Mouse (Mus musculus) erythroblast, adult 5-6 weeks (primary cell): ENCODE data around the gene Tmem94. TPM values are rescaled to one million over a fixed set of nuclear protein-coding genes. Genes with fewer than 3 reads are reported as not detected.
"Not testable (repeated sequence)": the region's sequence is repeated elsewhere in the genome, so short reads cannot be mapped to it uniquely, and the experiment has no call there.

ENCODE experiments used
- ATAC-seq: replicated peaks from 2 replicates; pipeline ENCODE4 v1.8.0; 2016; ENCODE audit warnings: moderate number of reproducible peaks, mild to moderate bottlenecking, moderate TSS enrichment, inconsistent platforms; ENCODE audit not compliant: poor library complexity, low FRiP score, severe bottlenecking
- total RNA-seq, 2 experiments: library from RNA; stranded (forward) in 1 of 2; stranded (reverse) in 1 of 2; fragments of 150-400 nt in 1 of 2; fragments of 200-764, 138-1000 nt in 1 of 2; gene quantifications; 2 replicates each; pipeline versions ENCODE4 v1.2.3 to v1.2.4; 2015 to 2017; ENCODE audit warnings: low replicate concordance in 2 of 2

Gene Tmem94
- total RNA-seq (2015; ENCODE audit: low replicate concordance) = 5.6 and 8.5 TPM in 2 replicates
- 8.7 and 13.5 TPM in 2 replicates for total RNA-seq (2017; ENCODE audit: low replicate concordance)

DNA sequence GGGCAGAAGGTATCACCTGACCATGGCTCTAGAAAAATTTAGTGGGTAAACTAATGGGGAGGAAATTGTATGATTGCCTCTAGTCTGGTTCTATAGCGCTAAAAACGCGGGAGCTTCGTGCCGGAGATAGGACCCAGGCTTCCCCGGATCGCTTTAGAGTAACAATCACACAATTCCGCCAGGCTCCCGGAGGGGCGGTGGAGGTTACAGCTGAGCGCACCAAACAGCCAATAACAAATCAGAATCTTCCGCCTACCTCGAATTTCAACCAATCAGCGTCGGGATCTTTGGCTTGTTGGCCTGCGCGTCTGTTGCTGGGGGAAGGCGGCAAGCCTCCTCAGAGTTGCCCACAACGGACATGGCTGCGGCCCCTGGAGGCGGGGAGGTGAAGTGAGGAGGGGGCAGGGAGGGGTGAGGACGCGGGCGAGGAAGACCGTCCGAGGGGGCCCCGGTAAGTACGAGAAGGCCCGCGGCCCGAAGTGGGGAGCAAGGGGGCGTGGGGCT lies at the start of gene Tmem94:
Gene Tmem94, plus strand, starts transcription at position 331 of the 504 bp plus-strand sequence.
- peak; percentile 95 for ATAC-seq

DNA sequence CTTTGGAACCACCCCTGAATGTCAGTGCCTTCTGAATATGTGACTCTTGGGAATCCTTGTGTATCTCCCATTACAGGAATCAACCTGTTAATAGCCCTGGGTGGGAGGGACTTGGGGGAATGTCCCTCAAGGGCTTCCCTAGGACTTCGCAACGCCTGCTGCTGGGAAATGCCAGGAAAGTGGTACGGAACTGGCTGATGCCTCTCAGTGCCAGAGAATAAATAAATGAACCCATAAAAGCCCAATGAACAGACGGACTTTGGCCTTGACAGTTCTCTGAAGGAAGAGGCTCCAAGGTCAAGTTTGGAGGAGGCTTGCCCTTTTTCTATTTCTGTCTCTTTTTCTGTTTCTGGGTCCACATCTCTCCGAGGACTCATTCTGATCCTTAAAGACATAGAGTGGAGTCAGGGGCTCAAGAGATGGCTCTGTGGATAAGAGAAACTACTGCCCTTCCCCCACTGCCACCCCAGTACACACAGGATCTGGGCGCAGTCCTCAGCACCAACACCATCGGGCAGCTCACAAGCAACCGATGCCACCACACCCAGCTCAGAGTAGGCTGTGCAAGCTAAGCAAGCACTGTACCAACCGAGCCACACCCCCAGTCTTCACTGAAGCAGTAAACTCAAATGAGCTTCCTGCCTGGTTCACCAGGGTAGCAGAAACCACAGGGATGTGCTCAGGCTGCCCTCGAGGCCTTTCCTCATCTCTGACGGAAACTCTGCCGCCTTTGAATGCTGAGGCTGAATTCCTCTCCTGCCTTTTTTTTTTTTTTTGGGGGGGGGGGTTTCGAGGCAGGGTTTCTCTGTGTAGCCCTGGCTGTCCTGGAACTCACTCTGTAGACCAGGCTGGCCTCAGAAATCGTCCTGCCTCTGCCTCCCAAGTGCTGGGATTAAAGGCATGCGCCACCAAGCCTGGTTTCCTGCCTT lies 48.6 kb upstream of the Tmem94 start:
- ATAC-seq = peak; percentile 47

DNA sequence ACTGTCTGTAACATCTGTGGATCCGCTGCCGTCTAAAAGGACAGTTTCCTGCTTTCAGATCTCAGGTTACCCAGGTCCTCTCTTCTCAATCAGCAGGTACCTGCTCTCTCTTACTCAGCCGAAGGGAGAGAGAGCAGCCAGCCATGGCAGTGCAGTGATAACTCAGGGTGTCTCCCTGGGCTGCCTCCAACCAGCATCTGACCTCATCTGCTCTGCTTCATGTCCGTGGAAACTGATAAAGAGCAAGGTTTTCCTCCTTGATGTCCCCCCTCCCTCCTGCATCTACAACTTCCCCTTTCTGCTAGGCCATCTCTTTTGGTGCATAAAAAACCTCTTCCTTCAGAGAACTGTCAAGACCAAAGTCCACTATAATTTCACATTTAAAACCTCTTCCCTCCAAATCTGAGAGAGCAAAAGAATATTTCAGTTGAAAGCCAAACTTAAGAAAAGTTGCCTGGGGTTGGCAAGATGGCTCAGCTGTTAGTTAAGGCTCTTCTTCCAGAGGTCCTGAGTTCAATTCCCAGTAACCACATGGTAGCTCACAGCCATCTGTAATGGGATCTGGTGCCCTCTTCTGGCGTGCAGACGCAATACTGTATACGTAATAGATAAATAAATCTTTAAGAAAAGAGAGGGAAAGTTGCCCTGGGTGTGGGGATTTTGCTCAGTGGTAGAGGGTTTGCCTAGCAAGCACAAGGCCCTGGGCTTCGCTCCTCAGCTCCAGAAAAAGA lies 47.4 kb upstream of the Tmem94 start:
- ATAC-seq = peak; percentile 67

DNA sequence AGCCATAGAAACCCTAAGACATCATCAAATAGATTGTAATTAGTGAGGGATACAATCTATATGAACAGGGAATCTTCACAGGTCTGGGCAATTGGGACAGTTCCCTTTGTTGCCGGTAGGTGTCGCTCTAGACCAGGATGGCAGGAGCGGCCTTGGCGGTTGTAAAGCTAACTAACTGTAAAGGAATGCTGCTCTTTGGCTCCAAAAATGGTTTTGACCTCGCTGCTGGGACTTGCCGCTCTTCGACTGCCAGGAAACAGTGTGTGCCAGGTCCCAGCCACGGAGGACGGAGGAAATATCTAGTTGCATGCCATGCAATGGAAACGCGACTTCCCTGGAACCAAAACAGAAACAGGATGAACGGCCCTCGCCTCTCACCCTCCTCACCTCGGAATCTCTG lies 42.6 kb upstream of the Tmem94 start:
- peak; percentile 88 for ATAC-seq

DNA sequence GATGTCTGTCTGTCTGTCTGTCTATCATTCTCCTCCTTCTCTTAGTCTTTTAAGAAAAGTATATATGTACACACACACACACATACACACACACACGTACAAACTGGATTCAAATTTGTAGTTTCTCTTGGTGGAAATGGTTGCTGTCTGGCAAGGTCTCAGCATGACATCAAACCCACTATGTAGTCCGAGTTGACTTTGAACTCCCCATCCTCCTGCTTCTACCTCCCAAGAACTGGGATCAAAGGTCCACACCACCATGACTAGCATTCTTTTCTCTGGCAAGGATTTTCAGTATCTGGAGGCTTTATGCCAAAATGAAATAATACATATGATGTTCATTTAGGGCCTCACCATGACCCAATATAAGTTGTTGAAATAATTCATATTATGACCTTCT lies 42.0 kb upstream of the Tmem94 start:
- no peak for ATAC-seq

DNA sequence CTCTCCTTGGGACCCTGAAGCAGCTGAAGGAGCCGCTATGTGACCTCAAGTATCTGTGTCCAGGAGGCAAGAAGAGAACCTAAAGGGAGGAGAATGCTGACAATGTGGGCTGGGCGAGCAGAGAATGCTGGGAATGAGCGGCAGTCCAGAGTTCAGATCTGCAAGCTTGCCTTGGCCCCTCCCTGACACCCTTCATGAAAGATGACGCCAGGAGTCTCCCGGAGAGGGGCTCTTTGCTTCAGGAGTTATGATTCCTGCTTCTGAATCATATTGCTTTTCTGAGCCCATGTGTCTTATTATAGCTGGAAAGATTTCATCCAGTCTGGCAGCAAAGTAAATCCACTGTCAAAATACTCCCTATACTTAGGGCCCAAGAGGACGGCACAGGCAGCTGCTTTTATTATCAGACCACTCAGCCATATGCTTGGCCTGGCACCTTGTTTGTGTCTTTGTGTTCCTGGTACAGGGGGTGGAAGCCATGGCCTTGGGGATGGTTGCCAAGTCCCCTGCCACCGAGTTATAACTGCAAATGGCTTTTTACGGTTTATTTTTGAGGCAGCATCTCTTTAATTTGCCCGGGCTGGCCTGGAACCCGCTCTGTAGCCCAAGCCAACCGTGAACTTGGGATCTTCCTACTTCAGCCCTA lies 31.1 kb upstream of the Tmem94 start:
- no peak for ATAC-seq

DNA sequence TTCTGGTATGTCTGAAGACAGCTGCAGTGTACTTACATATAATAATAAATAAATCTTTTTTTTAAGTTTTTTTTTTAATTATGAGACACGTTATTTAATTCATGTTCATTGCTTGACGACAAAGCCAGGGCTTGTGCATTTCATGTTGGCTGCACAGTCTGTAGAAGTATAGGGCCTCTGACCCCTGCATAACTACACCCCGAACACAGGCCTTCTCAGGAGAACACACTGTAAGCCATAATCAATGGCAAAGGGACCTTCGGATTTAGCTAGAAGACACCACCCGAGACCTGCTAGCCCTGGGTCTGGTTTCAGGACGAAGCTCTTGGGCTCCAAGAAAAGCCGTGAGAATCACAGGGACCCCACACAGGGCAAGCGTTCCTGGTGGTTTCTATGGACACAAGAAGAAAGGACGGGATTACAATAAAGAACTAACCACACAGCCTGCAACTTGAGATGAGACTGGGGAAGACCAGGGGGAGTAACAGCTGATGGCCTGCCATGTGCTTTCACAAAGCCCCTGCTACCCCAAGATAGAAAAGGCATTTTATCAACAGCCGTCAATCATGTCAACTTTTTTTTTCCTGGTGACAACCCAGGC lies 27.5 kb upstream of the Tmem94 start:
- no peak for ATAC-seq

DNA sequence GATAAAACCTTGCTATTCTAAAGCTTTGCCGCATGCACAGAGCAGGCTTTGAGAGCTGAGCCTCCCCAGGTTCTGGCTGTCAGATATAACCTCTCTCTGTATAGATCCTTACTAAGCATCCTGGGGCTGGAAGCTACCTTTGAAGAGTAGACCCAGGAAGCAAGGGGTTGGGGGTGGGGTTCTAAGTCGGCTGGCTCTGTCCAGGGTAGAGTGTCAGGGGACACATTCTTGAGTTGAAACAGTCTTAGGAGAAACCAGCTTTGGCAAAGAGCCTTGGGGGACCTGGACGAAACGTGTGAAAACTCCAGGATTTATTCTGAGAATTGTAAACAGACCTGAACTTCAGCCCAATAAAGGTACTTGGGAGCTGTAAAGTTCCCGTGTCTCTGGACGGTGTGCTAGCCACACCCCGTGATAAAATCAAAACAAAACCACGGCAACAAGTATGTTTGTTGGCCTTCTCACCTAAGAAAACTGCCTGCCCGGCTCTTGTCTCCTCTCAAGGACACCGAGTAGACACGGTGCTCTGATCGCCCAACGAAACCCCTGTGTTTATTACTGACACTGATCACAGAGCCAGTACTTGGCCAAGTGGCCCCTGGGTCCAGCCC lies 26.9 kb upstream of the Tmem94 start:
- ATAC-seq = no peak

DNA sequence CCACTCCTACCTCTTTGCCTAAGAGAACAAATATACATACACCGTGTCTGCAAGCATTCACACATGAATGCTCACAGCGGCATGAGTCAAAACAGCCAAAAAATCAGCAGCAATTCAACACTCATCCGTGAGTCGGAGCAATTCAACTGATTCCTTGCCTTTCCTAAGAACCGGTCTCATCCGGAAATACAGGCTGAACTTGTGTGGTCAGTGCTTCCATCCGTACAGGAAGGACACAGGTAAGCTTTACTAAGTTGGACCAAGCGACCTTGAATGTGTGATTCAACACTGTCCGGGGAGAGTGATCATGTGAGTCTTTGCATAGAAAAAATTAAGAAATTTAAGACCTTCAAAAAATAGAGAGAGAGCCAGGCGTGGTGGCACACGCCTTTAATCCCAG lies 24.2 kb upstream of the Tmem94 start:
- no peak for ATAC-seq

DNA sequence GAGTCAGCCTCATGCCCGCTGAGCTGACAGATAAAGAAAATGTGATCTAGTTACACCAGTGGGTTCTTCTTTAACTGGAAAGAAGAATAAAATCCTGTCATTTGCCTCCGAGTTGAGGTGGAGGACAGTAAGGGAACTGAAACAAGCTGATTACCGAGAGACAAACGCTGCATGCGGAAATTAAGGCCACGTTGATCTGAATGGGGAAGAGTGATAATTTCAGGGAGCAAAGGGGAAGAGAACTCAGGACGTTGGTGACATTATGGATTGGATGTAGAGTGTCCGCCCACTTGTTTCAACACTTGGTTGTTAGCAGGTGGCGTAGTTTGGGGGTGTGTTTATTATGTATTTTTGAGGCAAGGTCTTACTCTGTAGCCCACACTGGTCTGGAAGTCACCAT lies 22.3 kb upstream of the Tmem94 start:
- ATAC-seq = no peak

DNA sequence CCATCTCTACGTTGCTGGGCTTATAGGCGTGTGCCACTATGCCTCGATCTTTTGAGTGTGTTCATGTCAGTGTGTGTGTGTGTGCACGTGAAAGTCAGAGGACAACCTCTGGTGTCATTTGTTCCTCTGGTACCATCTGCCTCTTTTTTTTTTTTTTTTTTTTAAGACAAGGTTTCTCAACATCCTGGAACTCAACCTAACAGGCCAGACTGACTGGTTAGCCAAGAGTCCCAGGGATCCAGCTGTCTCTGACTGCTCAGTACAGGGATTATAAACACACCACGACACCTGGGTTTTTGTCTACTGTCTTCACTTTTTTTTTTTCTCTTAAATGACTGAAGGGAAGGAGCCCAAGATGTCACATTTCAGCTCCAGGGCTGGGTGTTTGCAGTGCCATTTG lies 20.8 kb upstream of the Tmem94 start:
- ATAC-seq = no peak

DNA sequence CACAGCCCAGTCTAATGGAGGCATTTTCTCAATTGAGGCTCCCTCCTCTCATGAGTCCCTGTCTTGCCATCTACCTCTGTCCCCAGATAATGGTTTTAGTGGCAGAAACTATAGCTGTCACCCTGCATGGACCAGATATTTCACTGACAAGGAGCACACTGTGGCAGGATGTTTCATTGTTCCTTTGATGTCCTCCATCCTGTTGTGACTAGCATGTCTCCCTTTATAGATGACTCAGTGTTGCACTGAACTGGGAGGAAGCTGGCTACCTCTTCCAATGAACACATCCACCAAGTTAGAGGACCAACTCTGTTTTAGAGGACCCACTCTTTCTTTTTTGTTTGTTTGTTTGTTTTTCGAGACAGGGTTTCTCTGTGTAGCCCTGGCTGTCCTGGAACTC lies 19.1 kb upstream of the Tmem94 start:
- ATAC-seq = no peak

DNA sequence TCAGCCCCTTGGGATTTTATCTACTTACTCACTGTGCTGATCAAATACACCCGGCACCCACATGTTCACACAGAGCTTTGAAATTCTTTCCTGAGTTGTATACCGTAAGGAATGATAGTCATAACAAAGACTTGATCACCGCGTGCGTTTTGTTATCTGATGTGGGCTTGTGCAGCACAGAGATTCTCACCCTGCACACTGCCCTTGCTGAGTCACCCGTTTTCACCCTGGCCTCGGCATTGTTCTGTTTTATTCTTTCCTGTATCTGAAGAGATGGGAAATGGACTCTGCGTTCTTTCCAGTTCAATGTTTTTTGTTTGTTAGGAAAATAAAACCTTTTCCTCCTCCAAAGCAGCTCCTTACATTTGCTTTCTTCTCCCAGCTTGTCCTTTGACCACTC lies 18.5 kb upstream of the Tmem94 start:
- no peak for ATAC-seq

DNA sequence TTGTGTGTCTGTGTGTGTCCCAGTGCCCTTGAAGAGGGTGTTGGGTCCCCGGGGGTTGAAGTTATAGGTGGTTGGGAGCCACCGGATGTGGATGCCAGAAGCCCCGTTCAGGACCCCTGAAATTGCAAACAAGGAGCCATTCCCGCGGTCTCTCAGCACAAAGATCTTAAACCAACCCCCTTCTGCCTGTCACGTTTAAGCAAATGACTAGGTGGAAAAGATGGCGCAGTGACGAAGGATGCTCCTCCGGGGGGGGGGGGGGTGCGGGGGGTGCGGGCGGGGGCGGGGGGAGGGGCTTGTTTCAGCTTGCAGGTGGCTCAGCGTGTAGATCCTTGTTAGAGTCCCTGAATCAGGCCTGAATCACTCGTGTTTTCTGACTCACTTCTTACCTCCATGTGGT lies 17.9 kb upstream of the Tmem94 start:
- ATAC-seq = no peak

DNA sequence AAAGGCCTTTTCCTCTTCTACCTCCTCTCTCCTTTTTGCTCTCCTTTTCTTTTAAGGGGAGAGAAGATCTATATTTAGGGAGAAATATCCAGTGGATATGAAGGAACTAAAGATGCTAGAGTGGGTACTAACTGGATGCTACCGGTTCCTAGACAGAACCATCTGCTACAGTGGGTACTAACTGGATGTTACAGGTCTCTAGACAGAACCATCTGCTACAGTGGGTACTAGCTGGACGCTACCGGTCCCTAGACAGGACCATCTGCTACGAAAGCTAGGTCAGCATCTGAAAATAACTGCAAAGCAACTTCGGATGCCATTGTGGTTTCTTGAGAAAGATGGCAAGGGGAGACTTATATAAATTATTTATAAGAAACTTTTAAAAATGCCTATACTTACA lies 15.4 kb upstream of the Tmem94 start:
- no peak for ATAC-seq

DNA sequence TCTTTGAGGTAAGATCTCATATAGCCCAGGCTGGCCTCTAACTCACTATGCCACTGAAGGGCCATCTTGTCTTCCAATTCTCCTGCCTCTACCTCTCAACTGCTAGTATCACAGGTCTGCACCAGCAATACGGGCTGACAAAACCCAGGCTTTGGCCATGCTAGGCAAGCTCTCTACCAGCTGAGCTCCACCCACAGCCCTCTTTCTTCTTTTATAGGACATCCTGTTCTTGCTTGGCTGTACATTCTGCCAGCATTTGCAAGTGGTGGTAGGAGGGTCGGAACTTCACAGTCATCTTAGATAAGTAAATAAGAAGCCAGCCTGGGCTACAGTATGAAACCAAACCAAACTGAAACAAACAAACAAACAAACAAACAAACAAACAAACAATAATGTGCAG lies 13.5 kb upstream of the Tmem94 start:
- ATAC-seq = no peak

DNA sequence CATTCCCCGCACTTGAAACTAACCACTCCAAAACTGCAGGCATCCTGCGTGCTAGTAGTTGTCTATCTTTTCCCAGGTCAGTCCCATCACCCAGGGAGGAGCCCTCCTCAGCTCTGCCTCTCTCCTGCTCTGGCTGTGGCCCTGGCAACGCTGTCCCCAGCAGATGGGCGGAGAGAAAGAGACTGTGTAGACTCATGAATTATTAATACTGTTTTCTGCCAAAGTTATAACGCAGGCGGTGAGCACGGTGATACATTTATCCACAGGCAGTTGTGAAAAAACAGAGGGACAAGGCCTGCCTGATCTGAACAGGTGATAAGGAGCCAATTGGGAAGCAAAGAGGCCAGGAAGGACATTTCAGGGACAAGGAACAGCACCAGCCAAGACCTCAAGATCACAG lies 12.6 kb upstream of the Tmem94 start:
- no peak for ATAC-seq

DNA sequence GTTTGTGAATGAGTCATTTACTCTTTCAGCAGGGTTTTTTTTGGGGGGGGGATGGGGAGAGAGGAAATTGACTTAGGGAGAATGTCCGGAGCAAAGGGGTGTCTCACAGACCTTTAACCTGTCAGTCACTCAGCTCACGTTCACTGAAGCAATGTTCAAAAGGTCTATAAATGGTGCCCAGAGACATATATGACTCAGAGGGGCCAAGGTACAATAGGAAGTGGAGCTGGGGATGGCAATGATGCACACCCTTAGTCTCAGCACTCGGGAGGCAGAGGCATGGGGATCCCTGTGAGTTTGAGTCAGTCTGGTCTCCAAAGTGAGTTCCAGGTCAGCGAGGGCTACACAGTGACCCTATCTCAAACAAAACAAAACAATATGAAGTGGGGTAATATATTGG lies 11.7 kb upstream of the Tmem94 start:
- ATAC-seq = no peak

DNA sequence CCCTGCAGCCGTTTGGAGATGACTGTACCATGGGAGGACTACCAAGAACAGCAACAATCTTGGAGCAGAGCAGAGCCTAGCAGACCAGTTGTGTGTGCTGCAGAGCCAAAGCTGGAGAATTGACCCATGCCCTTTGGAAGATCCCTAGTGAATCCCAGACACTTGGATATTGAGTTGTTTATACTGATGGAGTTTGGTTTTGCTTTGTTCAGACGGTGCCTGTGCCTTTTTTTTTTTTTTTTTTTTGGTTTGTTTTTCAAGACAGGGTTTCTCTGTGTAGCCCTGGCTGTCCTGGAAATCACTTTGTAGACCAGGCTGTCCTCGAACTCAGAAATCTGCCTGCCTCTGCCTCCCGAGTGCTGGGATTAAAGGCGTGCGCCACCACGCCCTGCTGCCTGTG lies 3.1 kb upstream of the Tmem94 start:
- not testable (repeated sequence) for ATAC-seq

DNA sequence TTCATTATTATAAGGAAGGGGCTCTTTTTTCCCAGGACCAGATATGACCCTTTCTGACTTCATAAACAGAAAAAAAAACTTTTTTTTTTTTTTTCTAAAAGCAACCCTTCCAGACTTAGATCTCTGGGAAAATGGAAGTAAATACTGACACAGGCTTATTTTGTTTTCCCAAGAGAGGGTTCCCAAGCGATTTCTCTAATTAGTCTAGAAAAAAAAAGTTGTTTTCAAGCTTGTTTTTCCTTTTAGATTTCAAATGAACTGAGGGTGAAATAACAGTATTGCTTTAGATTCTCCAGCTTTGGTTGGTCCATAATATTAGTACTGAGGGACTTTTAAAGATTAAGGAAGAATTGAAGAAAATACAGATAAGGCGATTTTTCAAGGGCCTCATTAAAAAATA lies 535 bp upstream of the Tmem94 start:
- ATAC-seq = no peak
